In genomic region chr16:36884881-36885280, GRCm38 (mm10) we compare ENCODE assay signal across 7 mouse cellular contexts. TPM values are rescaled to one million over a fixed set of nuclear protein-coding genes. Genes with fewer than 3 reads are reported as not detected.
DNase-seq lines count a peak whose midpoint lies in the region; ATAC-seq and TF ChIP-seq lines count a peak whose summit lies in the region.

No protein-coding gene starts in this region.

- no peaks in the 10 kb centered on the region for H3K4me1 ChIP-seq in hindbrain, embryonic 11.5 days (replicated peaks; ENCODE audit: control insufficient read depth, insufficient read depth, low read length)
- H3K4me1 ChIP-seq in hindbrain, embryonic 12.5 days, result peaks cover under 1% of the 10 kb centered on the region; the same call in 1 of the 2 replicates
- peaks cover 2 to 14% of the 10 kb centered on the region in 2 experiments; a peak in 3 of 4 replicates for H3K4me1 ChIP-seq in CH12.LX (ENCODE audit: control insufficient read depth in 1 of 2, insufficient read depth in 2 of 2)
- H3K4me1 ChIP-seq in liver, adult 2 months (ENCODE audit: control insufficient read depth, insufficient read depth, low read length), result no peaks in the 10 kb centered on the region
- peaks cover 12% of the 10 kb centered on the region for H3K4me1 ChIP-seq in forebrain, embryonic 13.5 days

- H3K4me3 ChIP-seq in hindbrain, embryonic 11.5 days (ENCODE audit: low read depth, low read length), result no peak overlapping the region
- H3K4me3 ChIP-seq in hindbrain, embryonic 12.5 days, result no peak overlapping the region
- no peak overlapping the region for H3K4me3 ChIP-seq in CH12.LX (replicated peaks in 1 of 3; ENCODE audit: low read depth in 2 of 3, low read length in 2 of 3, poor library complexity in 1 of 3)
- no peak overlapping the region for H3K4me3 ChIP-seq in liver, adult 2 months (ENCODE audit: insufficient read depth, low read depth, low read length)
- no peak overlapping the region for H3K4me3 ChIP-seq in forebrain, embryonic 13.5 days

- no peaks in the 10 kb centered on the region for H3K27me3 ChIP-seq in hindbrain, embryonic 11.5 days (ENCODE audit: control insufficient read depth, insufficient read depth, low read length)
- H3K27me3 ChIP-seq in hindbrain, embryonic 12.5 days, result no peaks in the 10 kb centered on the region
- H3K27me3 ChIP-seq in CH12.LX (replicated peaks), result no peaks in the 10 kb centered on the region
- H3K27me3 ChIP-seq in liver, adult 2 months (ENCODE audit: control insufficient read depth, insufficient read depth, low read length), result no peaks in the 10 kb centered on the region
- no peaks in the 10 kb centered on the region for H3K27me3 ChIP-seq in forebrain, embryonic 13.5 days

- TF ChIP-seq EP300 in CH12.LX (IDR thresholded peaks at IDR 0.05; ENCODE audit: low read length), result no peak

- no peak for TF ChIP-seq POLR2A in CH12.LX (IDR thresholded peaks at IDR 0.05; ENCODE audit: low read depth, low read length)
- no peak for TF ChIP-seq POLR2A in liver, adult 2 months (IDR thresholded peaks at IDR 0.05; ENCODE audit: extremely low read depth, insufficient read depth, low read length)

- no peak for ATAC-seq in hindbrain, embryonic 11.5 days (ENCODE audit: low FRiP score)
- ATAC-seq in hindbrain, embryonic 12.5 days (ENCODE audit: low FRiP score), result no peak
- ATAC-seq in forebrain, embryonic 13.5 days, result no peak

- 81% methylated on average over 4 of the region's 4 CpGs for WGBS in hindbrain, embryonic 11.5 days
- 80% methylated on average over 4 of the region's 4 CpGs for WGBS in hindbrain, embryonic 12.5 days
- 94% methylated on average over 4 of the region's 4 CpGs for WGBS in liver, adult 2 months
- 89% methylated on average over 4 of the region's 4 CpGs for WGBS in forebrain, embryonic 13.5 days

- DNase-seq in hindbrain, embryonic 11.5 days (ENCODE audit: low spot score), result peak; percentile 43
- DNase-seq in CH12.LX (ENCODE audit: extremely low read depth), result peak; percentile 90
- peak; percentile 78 for DNase-seq in ZHBTc4 (ENCODE audit: low read depth, low spot score)
- DNase-seq in liver, adult 2 months (ENCODE audit: extremely low read depth, low read depth, low spot score), result no peak
- DNase-seq in spleen, postnatal 36 days (ENCODE audit: low spot score in 2 of 2), result peak; percentile 36 to 41

- peaks cover 2% of the 10 kb centered on the region for H3K79me2 ChIP-seq in CH12.LX (replicated peaks; ENCODE audit: control insufficient read depth, extremely low read depth, insufficient read depth, poor library complexity, severe bottlenecking)
- peaks cover 8% of the 10 kb centered on the region; the same call in 1 of the 2 replicates for H3K79me2 ChIP-seq in liver, adult 2 months (ENCODE audit: control insufficient read depth, insufficient read depth, low read length)

- TF ChIP-seq RAD21 in CH12.LX (IDR thresholded peaks at IDR 0.05; ENCODE audit: low read depth, low read length), result peak; percentile 85

- peak; percentile 73 to 91 for TF ChIP-seq CTCF in CH12.LX (conservative IDR thresholded peaks at IDR 0.05 in 1 of 2, IDR thresholded peaks at IDR 0.05 in 1 of 2; ENCODE audit: low read depth in 2 of 2, low read length in 2 of 2)
- TF ChIP-seq CTCF in liver, adult 2 months (IDR thresholded peaks at IDR 0.05; ENCODE audit: low read depth, low read length), result peak; percentile 39

- no peak overlapping the region for H3K27ac ChIP-seq in hindbrain, embryonic 11.5 days (ENCODE audit: low read depth, low read length)
- H3K27ac ChIP-seq in hindbrain, embryonic 12.5 days, result no peak overlapping the region
- no peak overlapping the region for H3K27ac ChIP-seq in CH12.LX (ENCODE audit: insufficient read depth, low read depth)
- H3K27ac ChIP-seq in liver, adult 2 months (replicated peaks; ENCODE audit: insufficient read depth, low read depth, low read length), result no peak overlapping the region
- no peak overlapping the region for H3K27ac ChIP-seq in forebrain, embryonic 13.5 days

- peaks cover 3% of the 10 kb centered on the region; the same call in 1 of the 2 replicates for H3K36me3 ChIP-seq in hindbrain, embryonic 11.5 days (ENCODE audit: control insufficient read depth, insufficient read depth, low read length)
- peaks cover 24% of the 10 kb centered on the region for H3K36me3 ChIP-seq in hindbrain, embryonic 12.5 days
- H3K36me3 ChIP-seq in CH12.LX (replicated peaks in 1 of 2; ENCODE audit: control insufficient read depth in 1 of 2, insufficient read depth in 1 of 2, low read length in 1 of 2), result peaks cover 27 to 49% of the 10 kb centered on the region in 2 experiments
- peaks cover 30% of the 10 kb centered on the region; the same call in 1 of the 2 replicates for H3K36me3 ChIP-seq in liver, adult 2 months (ENCODE audit: control insufficient read depth, insufficient read depth, low read length)
- peaks cover 38% of the 10 kb centered on the region for H3K36me3 ChIP-seq in forebrain, embryonic 13.5 days (ENCODE audit: poor library complexity, severe bottlenecking)

- no peak overlapping the region for H3K9ac ChIP-seq in hindbrain, embryonic 11.5 days (ENCODE audit: low read depth, low read length)
- no peak overlapping the region for H3K9ac ChIP-seq in hindbrain, embryonic 12.5 days
- H3K9ac ChIP-seq in CH12.LX (ENCODE audit: insufficient read depth, low read depth), result no peak overlapping the region
- no peak overlapping the region for H3K9ac ChIP-seq in liver, adult 2 months (ENCODE audit: low read depth, low read length)
- H3K9ac ChIP-seq in forebrain, embryonic 13.5 days, result no peak overlapping the region

- no peak overlapping the region for H3K4me2 ChIP-seq in hindbrain, embryonic 11.5 days (replicated peaks; ENCODE audit: low read depth, low read length)
- H3K4me2 ChIP-seq in hindbrain, embryonic 12.5 days (replicated peaks), result no peak overlapping the region
- no peak overlapping the region for H3K4me2 ChIP-seq in CH12.LX (ENCODE audit: insufficient read depth, low read depth, poor library complexity, severe bottlenecking)
- H3K4me2 ChIP-seq in forebrain, embryonic 13.5 days, result no peak overlapping the region

- dilution Hi-C loops in CH12.LX (cut with MboI; ENCODE audit: extremely low pct_ligation_motif_present, extremely low pct_unique_long_range_greater_than_20kb, low sequenced_read_pairs), result no loop called here

- in situ Hi-C loops in CH12.LX (cut with MboI; ENCODE audit: low pct_ligation_motif_present, low pct_unique_long_range_greater_than_20kb, low sequenced_read_pairs), result loop anchor here (5.0 kb wide), 1 partner anchor 107 kb away; the partner anchor contains the start of gene Fbxo40

- H3K9me3 ChIP-seq in hindbrain, embryonic 11.5 days (ENCODE audit: control insufficient read depth, low read length), result no peaks in the 10 kb centered on the region
- no peaks in the 10 kb centered on the region for H3K9me3 ChIP-seq in hindbrain, embryonic 12.5 days (replicated peaks)
- H3K9me3 ChIP-seq in CH12.LX (replicated peaks; ENCODE audit: low read length), result no peaks in the 10 kb centered on the region
- H3K9me3 ChIP-seq in forebrain, embryonic 13.5 days (replicated peaks), result no peaks in the 10 kb centered on the region

TF ChIP-seq in CH12.LX, 34 proteins besides CTCF, POLR2A, EP300 and RAD21 (continues in another document):
- TF ChIP-seq BHLHE40 (IDR thresholded peaks at IDR 0.05; ENCODE audit: low read depth, low read length) (no peak), NRF1 (IDR thresholded peaks at IDR 0.05; ENCODE audit: low read depth, low read length) (no peak), ZNF384 (IDR thresholded peaks at IDR 0.05; ENCODE audit: low read depth, low read length) (no peak), SIN3A (IDR thresholded peaks at IDR 0.05; ENCODE audit: low read length) (peak; percentile 44; the same call in 1 of the 2 replicates), GABPA (IDR thresholded peaks at IDR 0.05; ENCODE audit: insufficient replicate concordance, low read depth, low read length) (no peak)

RNA-seq across cellular contexts. Expression of gene Golgb1, which starts 9.9 kb away (rescaled TPM):
- 81.0 and 91.0 TPM in 2 replicates for polyA plus RNA-seq in hindbrain, embryonic 11.5 days (2014; fragmentation: Nextera tagmentation; extraction: Ambion mirVana)
- 95.7 and 96.0 TPM in 2 replicates for polyA plus RNA-seq in hindbrain, embryonic 12.5 days (2016; fragmentation: Nextera tagmentation; extraction: Ambion mirVana)
- total RNA-seq in CH12.LX (2012; rRNA removed) (69.8 and 96.8 TPM in 2 replicates), CH12.LX (2014; rRNA removed) (65.6 and 66.7 TPM in 2 replicates)
- polyA plus RNA-seq in CH12.LX (2012; ENCODE audit: insufficient read length, low read depth), result 75.9 and 112 TPM in 2 replicates
- total RNA-seq in liver, adult 2 months (2014; rRNA removed), result 34.1 and 36.2 TPM in 2 replicates
- 22.7 and 30.1 TPM in 2 replicates for polyA plus RNA-seq in liver, adult 2 months (2012; rRNA removed)
- polyA plus RNA-seq in forebrain, embryonic 13.5 days (2015; fragmentation: Nextera tagmentation; extraction: Ambion mirVana), result 93.8 and 97.1 TPM in 2 replicates

RNA-seq across cellular contexts. Expression of gene Eaf2, which starts 10.1 kb away (rescaled TPM):
- 1.3 and 1.5 TPM in 2 replicates for polyA plus RNA-seq in hindbrain, embryonic 11.5 days (2014; fragmentation: Nextera tagmentation; extraction: Ambion mirVana)
- 1.2 TPM in 2 replicates for polyA plus RNA-seq in hindbrain, embryonic 12.5 days (2016; fragmentation: Nextera tagmentation; extraction: Ambion mirVana)
- total RNA-seq in CH12.LX (2012; rRNA removed), result 7.4 and 8.1 TPM in 2 replicates
- total RNA-seq in CH12.LX (2014; rRNA removed), result 5.0 and 7.1 TPM in 2 replicates
- 3.5 and 5.5 TPM in 2 replicates for polyA plus RNA-seq in CH12.LX (2012; ENCODE audit: insufficient read length, low read depth)
- total RNA-seq in liver, adult 2 months (2014; rRNA removed), result 0.28 and 0.67 TPM in 2 replicates
- 0.28 and 0.29 TPM in 2 replicates for polyA plus RNA-seq in liver, adult 2 months (2012; rRNA removed)
- 0.71 and 0.99 TPM in 2 replicates for polyA plus RNA-seq in forebrain, embryonic 13.5 days (2015; fragmentation: Nextera tagmentation; extraction: Ambion mirVana)

RNA-seq across cellular contexts. Expression of gene Hcls1, which starts 49.9 kb away (rescaled TPM):
- 0.79 and 1.3 TPM in 2 replicates for polyA plus RNA-seq in hindbrain, embryonic 11.5 days (2014; fragmentation: Nextera tagmentation; extraction: Ambion mirVana)
- 2.5 and 2.8 TPM in 2 replicates for polyA plus RNA-seq in hindbrain, embryonic 12.5 days (2016; fragmentation: Nextera tagmentation; extraction: Ambion mirVana)
- total RNA-seq in CH12.LX (2012; rRNA removed), result 302 and 332 TPM in 2 replicates
- 206 and 222 TPM in 2 replicates for total RNA-seq in CH12.LX (2014; rRNA removed)
- polyA plus RNA-seq in CH12.LX (2012; ENCODE audit: insufficient read length, low read depth), result 537 and 750 TPM in 2 replicates
- total RNA-seq in liver, adult 2 months (2014; rRNA removed), result 4.8 and 5.0 TPM in 2 replicates
- 4.2 and 5.1 TPM in 2 replicates for polyA plus RNA-seq in liver, adult 2 months (2012; rRNA removed)
- polyA plus RNA-seq in forebrain, embryonic 13.5 days (2015; fragmentation: Nextera tagmentation; extraction: Ambion mirVana), result 1.5 and 1.7 TPM in 2 replicates

RNA-seq across cellular contexts. Expression of gene Iqcb1, which starts 56.7 kb away (rescaled TPM):
- polyA plus RNA-seq in hindbrain, embryonic 11.5 days (2014; fragmentation: Nextera tagmentation; extraction: Ambion mirVana), result 73.3 and 74.3 TPM in 2 replicates
- polyA plus RNA-seq in hindbrain, embryonic 12.5 days (2016; fragmentation: Nextera tagmentation; extraction: Ambion mirVana), result 63.4 and 68.9 TPM in 2 replicates
- total RNA-seq in CH12.LX (2012; rRNA removed), result 32.1 and 41.0 TPM in 2 replicates
- total RNA-seq in CH12.LX (2014; rRNA removed), result 46.4 and 50.4 TPM in 2 replicates
- polyA plus RNA-seq in CH12.LX (2012; ENCODE audit: insufficient read length, low read depth), result 47.7 and 49.9 TPM in 2 replicates
- total RNA-seq in liver, adult 2 months (2014; rRNA removed), result 3.6 and 6.3 TPM in 2 replicates
- 1.3 and 1.4 TPM in 2 replicates for polyA plus RNA-seq in liver, adult 2 months (2012; rRNA removed)
- polyA plus RNA-seq in forebrain, embryonic 13.5 days (2015; fragmentation: Nextera tagmentation; extraction: Ambion mirVana), result 60.3 and 60.4 TPM in 2 replicates

Comparison
In these comparisons a context has a peak if more than half of its experiments do, and no peak if none do; other contexts are left out.
1. RNA of gene Hcls1, which starts 49.9 kb away (polyA plus RNA-seq): 537 to 750 TPM in CH12.LX; 4.2 to 5.1 TPM in liver, adult 2 months, 2.5 to 2.8 TPM in hindbrain, embryonic 12.5 days, 1.5 to 1.7 TPM in forebrain, embryonic 13.5 days and 0.79 to 1.3 TPM in hindbrain, embryonic 11.5 days; every median in the first group is over 10 times any median in the second.